20 mouse cellular contexts compared by ENCODE assay signal in genomic region chr10:121349244-121349643, GRCm38 (mm10). TPM values are rescaled to one million over a fixed set of nuclear protein-coding genes. Genes with fewer than 3 reads are reported as not detected.
A peak's percentile ranks its signal among the peaks of the same experiment; 100 is the strongest.
DNase-seq lines count a peak whose midpoint lies in the region; ATAC-seq and TF ChIP-seq lines count a peak whose summit lies in the region.
"Had no signal": no experiment of that assay in that cellular context is flagged by ENCODE, and none has a peak within 500 bp of the region (broad histone marks: within the 10 kb centered on the region; RNA-seq: fewer than 3 reads in every experiment).

No protein-coding gene starts in this region.

- TF ChIP-seq EP300 in heart, postnatal 0 days (IDR thresholded peaks at IDR 0.05; ENCODE audit: low read depth): no peak

- no peak; the same call in 1 of the 2 replicates for TF ChIP-seq CTCF in heart, postnatal 0 days (IDR thresholded peaks at IDR 0.05; ENCODE audit: low read depth)

- H3K9me3 ChIP-seq in heart, embryonic 10.5 days: no peaks in the 10 kb centered on the region
- no peaks in the 10 kb centered on the region for H3K9me3 ChIP-seq in lung, embryonic 15.5 days
- H3K9me3 ChIP-seq in heart, postnatal 0 days (replicated peaks; ENCODE audit: control insufficient read depth, low read length): no peaks in the 10 kb centered on the region
- H3K9me3 ChIP-seq in stomach, embryonic 15.5 days: no peaks in the 10 kb centered on the region
- H3K9me3 ChIP-seq: hindbrain, embryonic 15.5 days; midbrain, embryonic 12.5 days had no signal

- peak overlapping the region; percentile 95 for H3K4me2 ChIP-seq in lung, embryonic 15.5 days
- peak overlapping the region; percentile 99 for H3K4me2 ChIP-seq in heart, postnatal 0 days (ENCODE audit: low read depth, low read length)
- H3K4me2 ChIP-seq in stomach, embryonic 15.5 days: peak overlapping the region; percentile 89
- H3K4me2 ChIP-seq: hindbrain, embryonic 15.5 days; midbrain, embryonic 12.5 days had no signal

- peak overlapping the region; percentile 33; the same call in 1 of the 2 replicates for H3K27ac ChIP-seq in heart, embryonic 10.5 days
- no peak overlapping the region for H3K27ac ChIP-seq in lung, embryonic 15.5 days
- peak overlapping the region; percentile 65 for H3K27ac ChIP-seq in heart, postnatal 0 days (ENCODE audit: low read depth)
- peak overlapping the region; percentile 8; the same call in 1 of the 2 replicates for H3K27ac ChIP-seq in stomach, embryonic 15.5 days
- H3K27ac ChIP-seq: hindbrain, embryonic 15.5 days; macrophage; midbrain, embryonic 12.5 days had no signal

- no peak for ATAC-seq in lung, embryonic 15.5 days (ENCODE audit: borderline replicate concordance, extremely low read depth, low FRiP score, low TSS enrichment)
- no peak for ATAC-seq in heart, postnatal 0 days (ENCODE audit: insufficient read depth, low read depth)
- ATAC-seq in stomach, embryonic 15.5 days (ENCODE audit: insufficient read depth, low FRiP score, low read depth): no peak
- no peak for ATAC-seq in inflammation-experienced regulatory T-cells, adult 6 months
- ATAC-seq: activated CD4-positive, CD25-positive, alpha-beta regulatory T cell, adult 4 months; forebrain, embryonic 16.5 days; Patski had no signal

- WGBS in heart, embryonic 10.5 days: 27% methylated on average over 5 of the region's 5 CpGs
- WGBS in lung, embryonic 15.5 days: 22% methylated on average over 5 of the region's 5 CpGs
- 26% methylated on average over 5 of the region's 5 CpGs for WGBS in heart, postnatal 0 days
- WGBS in stomach, embryonic 15.5 days: 43% methylated on average over 5 of the region's 5 CpGs

- peak overlapping the region; percentile 5; the same call in 1 of the 2 replicates for H3K4me3 ChIP-seq in heart, embryonic 10.5 days
- no peak overlapping the region for H3K4me3 ChIP-seq in lung, embryonic 15.5 days
- peak overlapping the region; percentile 22 for H3K4me3 ChIP-seq in heart, postnatal 0 days (ENCODE audit: low read depth, low read length)
- H3K4me3 ChIP-seq in stomach, embryonic 15.5 days (replicated peaks): peak overlapping the region; percentile 61; the same call in 1 of the 2 replicates
- H3K4me3 ChIP-seq: hindbrain, embryonic 15.5 days; midbrain, embryonic 12.5 days had no signal

- H3K36me3 ChIP-seq in heart, embryonic 10.5 days: no peaks in the 10 kb centered on the region
- H3K36me3 ChIP-seq in lung, embryonic 15.5 days: no peaks in the 10 kb centered on the region
- H3K36me3 ChIP-seq in heart, postnatal 0 days (replicated peaks; ENCODE audit: control insufficient read depth, insufficient read depth, low read length): no peaks in the 10 kb centered on the region
- no peaks in the 10 kb centered on the region for H3K36me3 ChIP-seq in stomach, embryonic 15.5 days
- H3K36me3 ChIP-seq: hindbrain, embryonic 15.5 days; midbrain, embryonic 12.5 days had no signal

- H3K4me1 ChIP-seq in heart, embryonic 10.5 days: peaks cover 25% of the 10 kb centered on the region
- peaks cover 21% of the 10 kb centered on the region for H3K4me1 ChIP-seq in lung, embryonic 15.5 days
- no peaks in the 10 kb centered on the region; the same call in none of the 2 replicates for H3K4me1 ChIP-seq in heart, postnatal 0 days (ENCODE audit: control insufficient read depth, insufficient read depth)
- H3K4me1 ChIP-seq in stomach, embryonic 15.5 days: peaks cover 7% of the 10 kb centered on the region

- peak; percentile 74 for DNase-seq in heart, embryonic 10.5 days (ENCODE audit: low spot score)
- DNase-seq in heart, adult 9 months (ENCODE audit: low spot score in 2 of 2): no peak
- DNase-seq in lung, postnatal 10 days: no peak
- no peak for DNase-seq in heart, postnatal 0 days (ENCODE audit: low spot score)
- DNase-seq in Muller cell, postnatal 12 days (ENCODE audit: inconsistent ontology term): no peak
- DNase-seq: adrenal gland, postnatal 25 days; B cell, adult 2 months; cerebellum, adult 2 months; kidney, adult 9 months; kidney, postnatal 4 days; right cerebral cortex, postnatal 4 days had no signal

- no peak overlapping the region for H3K9ac ChIP-seq in lung, embryonic 15.5 days
- no peak overlapping the region for H3K9ac ChIP-seq in heart, postnatal 0 days (replicated peaks; ENCODE audit: low read depth, low read length)
- no peak overlapping the region for H3K9ac ChIP-seq in stomach, embryonic 15.5 days
- H3K9ac ChIP-seq: hindbrain, embryonic 15.5 days; midbrain, embryonic 12.5 days had no signal

- peaks cover 30% of the 10 kb centered on the region for H3K27me3 ChIP-seq in heart, embryonic 10.5 days (ENCODE audit: insufficient read depth, poor library complexity, severe bottlenecking)
- H3K27me3 ChIP-seq in lung, embryonic 15.5 days: peaks cover 29% of the 10 kb centered on the region
- no peaks in the 10 kb centered on the region; the same call in 1 of the 2 replicates for H3K27me3 ChIP-seq in heart, postnatal 0 days (ENCODE audit: control insufficient read depth, insufficient read depth, low read length)
- peaks cover 10% of the 10 kb centered on the region; the same call in 1 of the 2 replicates for H3K27me3 ChIP-seq in stomach, embryonic 15.5 days (replicated peaks)
- H3K27me3 ChIP-seq: Patski had no signal

RNA-seq across cellular contexts. Expression of gene Tbc1d30, which starts 1.8 kb away (rescaled TPM):
- polyA plus RNA-seq in heart, embryonic 10.5 days (2016; fragmentation: Nextera tagmentation; extraction: Ambion mirVana): 1.3 and 1.9 TPM in 2 replicates
- polyA plus RNA-seq in lung, embryonic 15.5 days (2015; fragmentation: Nextera tagmentation; extraction: Ambion mirVana): 2.8 and 3.5 TPM in 2 replicates
- total RNA-seq in heart, postnatal 0 days (2014; rRNA removed; ENCODE audit: low replicate concordance): 0.58 and 14.7 TPM in 2 replicates
- polyA plus RNA-seq in heart, postnatal 0 days (2015; fragmentation: Nextera tagmentation; extraction: Ambion mirVana): 1.1 and 1.2 TPM in 2 replicates
- polyA plus RNA-seq in stomach, embryonic 15.5 days (2015; fragmentation: Nextera tagmentation; extraction: Ambion mirVana): 8.0 and 8.2 TPM in 2 replicates
- polyA plus RNA-seq in inflammation-experienced regulatory T-cells, adult 6 months (2017; shearing (Covaris generic)): 1 to 10 TPM; 3.3 to 7.0 (median 3.5) TPM

RNA-seq across cellular contexts. Expression of gene Gns, which starts 15.6 kb away (rescaled TPM):
- polyA plus RNA-seq in heart, embryonic 10.5 days (2016; fragmentation: Nextera tagmentation; extraction: Ambion mirVana): 31.4 and 33.6 TPM in 2 replicates
- polyA plus RNA-seq in lung, embryonic 15.5 days (2015; fragmentation: Nextera tagmentation; extraction: Ambion mirVana): 35.5 and 36.4 TPM in 2 replicates
- 50.4 and 57.5 TPM in 2 replicates for total RNA-seq in heart, postnatal 0 days (2014; rRNA removed; ENCODE audit: low replicate concordance)
- 25.2 and 26.1 TPM in 2 replicates for polyA plus RNA-seq in heart, postnatal 0 days (2015; fragmentation: Nextera tagmentation; extraction: Ambion mirVana)
- polyA plus RNA-seq in stomach, embryonic 15.5 days (2015; fragmentation: Nextera tagmentation; extraction: Ambion mirVana): 39.6 and 44.2 TPM in 2 replicates
- 10 to 100 TPM in 2 of 3 experiments, 1 to 10 TPM in 1; 4.2 to 12.1 (median 11.6) TPM for polyA plus RNA-seq in inflammation-experienced regulatory T-cells, adult 6 months (2017; shearing (Covaris generic))
